Mouse (Mus musculus) left cerebral cortex, adult 2 months (tissue): ENCODE measurements around the gene 2010111I01Rik. TPM values are rescaled to one million over a fixed set of nuclear protein-coding genes. Genes with fewer than 3 reads are reported as not detected.
"Not testable (repeated sequence)": the region's sequence is repeated elsewhere in the genome, so short reads cannot be mapped to it uniquely, and the experiment has no call there.

Experiments used
- DNase-seq, 2 experiments: peaks; one replicate each; pipeline ENCODE4 v3.0.0; 2021 to 2022; ENCODE audit warnings: low spot score in 2 of 2, mixed read lengths in 1 of 2; ENCODE audit errors: extremely low spot score in 1 of 2
- H3K27ac ChIP-seq: fragments of 200-600 bp; 2 replicates; pipeline ENCODE4 v1.8.1; 2022
- H3K4me3 ChIP-seq: fragments of 200-600 bp; 2 replicates; pipeline ENCODE4 v1.8.1; 2022
- CTCF ChIP-seq: fragments of 200-600 bp; IDR thresholded peaks from 2 replicates; pipeline ENCODE4 v1.8.1; 2022; ENCODE audit warnings: antibody characterized with exemption, mild to moderate bottlenecking, moderate library complexity
- intact Hi-C: fragments of 180-260 bp; cut with DNase I; formaldehyde crosslinking; loops from one replicate; pipeline ENCODE4 v1.15.1; 2025
- total RNA-seq, 2 experiments: library from RNA; stranded (reverse); gene quantifications; 2 replicates each; pipeline ENCODE4 v1.2.3; 2021

Gene 2010111I01Rik
- total RNA-seq, 2 experiments from 2014 or later: 122 to 140 TPM

DNA sequence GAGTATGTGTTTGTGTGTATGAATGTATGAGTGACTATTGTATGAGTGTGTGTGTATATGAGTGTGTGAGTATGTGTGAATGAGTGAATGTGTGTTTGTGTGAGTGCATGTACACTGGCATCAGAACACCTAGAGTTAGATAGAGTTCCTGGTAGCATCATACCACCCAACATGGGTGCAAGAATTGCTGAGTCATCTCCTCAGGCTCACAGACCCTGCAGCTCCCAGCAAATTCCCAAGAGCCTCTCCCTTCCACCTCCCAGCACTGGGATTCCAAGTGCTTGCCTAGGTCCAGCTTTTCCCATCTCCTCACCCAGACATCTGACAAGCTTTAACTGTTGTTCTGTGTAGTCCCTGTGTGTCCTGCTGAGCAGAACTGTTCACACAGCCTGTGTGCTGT is 251.8 kb downstream of the 2010111I01Rik start:
- DNase-seq: no peak
- intact Hi-C loops: no loop called here
- no peak for TF ChIP-seq CTCF
- Histone ChIP-seq H3K27ac (no peak overlapping the region), H3K4me3 (no peak overlapping the region)

- H3K4me3 ChIP-seq: no peak overlapping the region
- no peak for TF ChIP-seq CTCF
- no peak overlapping the region for H3K27ac ChIP-seq
- intact Hi-C loops: no loop called here
- no peak for DNase-seq
Measured at GRCm38 (mm10) chr13:63223026-63223770, 258.5 kb downstream of the 2010111I01Rik start.

- intact Hi-C loops: no loop called here
- TF ChIP-seq CTCF: no peak
- Histone ChIP-seq H3K4me3 (no peak overlapping the region), H3K27ac (no peak overlapping the region)
- no peak for DNase-seq
Measured at GRCm38 (mm10) chr13:63225796-63226583, 261.3 kb downstream of the 2010111I01Rik start.

- no peak overlapping the region for H3K27ac ChIP-seq
- intact Hi-C loops: no loop called here
- DNase-seq: no peak
- no peak overlapping the region for H3K4me3 ChIP-seq
- no peak for TF ChIP-seq CTCF
Measured at GRCm38 (mm10) chr13:63227785-63228184, 263.1 kb downstream of the 2010111I01Rik start.

- TF ChIP-seq CTCF: no peak
- intact Hi-C loops: no loop called here
Measured at GRCm38 (mm10) chr13:63230955-63231701, 266.4 kb downstream of the 2010111I01Rik start.

DNA sequence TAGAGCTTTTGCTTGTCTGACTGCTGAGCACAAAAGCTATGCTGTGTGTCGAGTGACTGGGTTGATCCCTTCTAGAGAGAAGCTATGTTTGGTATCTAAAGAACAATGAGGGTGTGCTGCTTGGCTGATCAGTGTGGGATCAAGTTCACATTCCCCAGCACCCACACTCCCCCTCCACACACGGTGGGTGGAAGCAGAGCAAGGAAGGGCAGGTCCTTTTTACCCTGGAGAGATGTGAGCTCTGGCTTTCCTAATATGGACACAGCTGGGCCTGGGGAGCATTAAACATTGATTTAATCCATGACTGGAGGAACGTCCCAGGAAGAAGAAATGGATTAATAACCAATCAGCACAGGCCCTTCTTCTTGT is 267.0 kb downstream of the 2010111I01Rik start:
- no peak overlapping the region for H3K27ac ChIP-seq
- no peak for DNase-seq
- no peak for TF ChIP-seq CTCF
- intact Hi-C loops: no loop called here
- no peak overlapping the region for H3K4me3 ChIP-seq

More at GRCm38 (mm10) chr13:63230955-63231701, 266.4 kb downstream of the 2010111I01Rik start:
- DNase-seq: no peak
- Histone ChIP-seq H3K27ac (no peak overlapping the region), H3K4me3 (no peak overlapping the region)

GRCm38 (mm10) chr13:63232558-63232957 is 267.9 kb downstream of the 2010111I01Rik start:
- intact Hi-C loops: no loop called here
- DNase-seq: no peak
- no peak for TF ChIP-seq CTCF
- no peak overlapping the region for H3K4me3 ChIP-seq
- H3K27ac ChIP-seq: no peak overlapping the region

- H3K4me3 ChIP-seq, intact Hi-C loops, H3K27ac ChIP-seq, DNase-seq: not testable (repeated sequence)
- TF ChIP-seq CTCF: peak; percentile 7
Measured at GRCm38 (mm10) chr13:63234520-63234919, 269.8 kb downstream of the 2010111I01Rik start.

DNA sequence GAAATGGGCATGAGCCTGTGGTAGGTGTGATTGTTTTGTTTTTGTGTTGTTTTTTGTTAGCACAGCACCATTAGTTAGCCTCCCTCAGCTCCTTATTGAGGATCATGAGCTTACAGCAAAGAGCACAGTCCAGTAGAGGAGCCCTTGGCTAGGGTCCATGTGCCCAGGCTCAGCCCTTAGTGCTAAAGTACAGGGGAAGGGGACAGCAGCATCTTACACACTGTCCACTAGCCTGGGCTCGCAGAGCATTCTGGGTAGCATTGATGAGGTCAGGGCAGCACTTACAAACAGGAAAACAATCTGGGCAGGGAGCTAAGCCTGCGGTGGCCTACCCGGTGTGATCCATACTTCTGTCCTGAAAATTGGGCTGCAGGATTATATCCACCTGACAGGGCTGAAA is 270.9 kb downstream of the 2010111I01Rik start:
- no peak overlapping the region for H3K27ac ChIP-seq
- TF ChIP-seq CTCF: no peak
- DNase-seq: no peak
- intact Hi-C loops: no loop called here
- H3K4me3 ChIP-seq: no peak overlapping the region

DNA sequence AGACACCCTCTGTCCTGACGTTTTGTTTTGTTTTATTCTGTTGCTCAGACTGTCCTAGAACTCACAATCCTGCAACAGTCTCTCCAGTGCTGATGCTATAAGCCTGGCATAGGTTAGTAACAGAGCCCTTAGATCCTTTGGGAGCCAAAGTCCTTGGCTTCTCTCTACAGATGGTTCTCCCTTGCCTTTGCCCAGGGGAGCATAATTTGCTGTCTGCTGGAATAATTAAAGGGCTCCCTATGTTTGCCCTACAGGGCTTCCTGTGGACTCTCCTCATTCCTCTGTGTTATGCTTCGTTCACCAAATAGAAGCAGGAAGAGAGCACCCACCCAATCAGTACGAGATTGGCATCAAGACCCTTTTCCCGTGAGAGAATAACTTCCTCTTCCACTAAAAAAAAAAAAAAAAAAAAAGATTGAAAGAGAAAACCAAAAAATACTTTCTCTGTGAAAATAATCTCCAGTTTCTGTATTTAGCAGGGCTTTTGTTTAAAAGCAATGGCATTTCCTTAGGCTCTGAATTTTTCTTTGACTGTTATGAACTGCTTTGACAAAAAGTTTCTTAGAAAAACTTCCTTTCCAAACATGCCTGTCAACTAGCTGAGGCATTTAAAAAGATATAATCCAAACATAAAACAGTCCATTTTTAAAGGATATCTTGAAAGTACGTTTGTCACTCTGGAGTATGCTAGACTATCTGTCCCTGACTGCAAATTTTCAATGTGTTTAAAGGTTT is 271.6 kb downstream of the 2010111I01Rik start:
- Histone ChIP-seq H3K27ac (peak overlapping the region; percentile 9; the same call in 1 of the 2 replicates), H3K4me3 (no peak overlapping the region)
- intact Hi-C loops: no loop called here
- no peak for TF ChIP-seq CTCF
- no peak for DNase-seq

- intact Hi-C loops: no loop called here
Measured at GRCm38 (mm10) chr13:63238045-63238444, 273.4 kb downstream of the 2010111I01Rik start.

More at GRCm38 (mm10) chr13:63238045-63238444, 273.4 kb downstream of the 2010111I01Rik start:
- no peak overlapping the region for H3K27ac ChIP-seq
- no peak for DNase-seq
- H3K4me3 ChIP-seq: no peak overlapping the region
- TF ChIP-seq CTCF: no peak
